Mouse (Mus musculus): Measurements from ENCODE around the gene Fiz1. TPM values are rescaled to one million over a fixed set of nuclear protein-coding genes. Genes with fewer than 3 reads are reported as not detected.
A peak's percentile ranks its signal among the peaks of the same experiment; 100 is the strongest.
"Not testable (repeated sequence)": the region's sequence is repeated elsewhere in the genome, so short reads cannot be mapped to it uniquely, and the experiment has no call there.

Gene Fiz1
- polyA plus RNA-seq, 1 experiment from 2014 or later = 33.5 TPM

- peak; percentile 94 for DNase-seq (ENCODE audit: low spot score)
These were observed 23.7 kb upstream of the Fiz1 start, which contains the start of gene Zfp784 for GRCm38 (mm10) chr7:5038109-5038732. Gene Zfp784 (minus strand): TSS chr7:5038446.

- no peak for DNase-seq (ENCODE audit: low spot score)
These were observed 23.0 kb upstream of the Fiz1 start for GRCm38 (mm10) chr7:5037467-5037866.

GRCm38 (mm10) chr7:5037026-5037425 lies 22.5 kb upstream of the Fiz1 start:
- DNase-seq (ENCODE audit: low spot score) = no peak

GRCm38 (mm10) chr7:5036136-5036535 lies 21.6 kb upstream of the Fiz1 start:
- DNase-seq (ENCODE audit: low spot score) = no peak

GRCm38 (mm10) chr7:5035628-5036027 lies 21.1 kb upstream of the Fiz1 start:
- DNase-seq (ENCODE audit: low spot score) = no peak

GRCm38 (mm10) chr7:5033818-5034217 lies 19.3 kb upstream of the Fiz1 start, which contains the start of gene 4632433K11Rik:
Gene 4632433K11Rik (plus strand): TSS chr7:5034118.
- no peak for DNase-seq (ENCODE audit: low spot score)

GRCm38 (mm10) chr7:5031496-5031895 lies 17.0 kb upstream of the Fiz1 start:
- DNase-seq (ENCODE audit: low spot score) = no peak

GRCm38 (mm10) chr7:5030554-5031275 lies 16.2 kb upstream of the Fiz1 start:
- no peak for DNase-seq (ENCODE audit: low spot score)

GRCm38 (mm10) chr7:5029946-5030345 lies 15.4 kb upstream of the Fiz1 start:
- no peak for DNase-seq (ENCODE audit: low spot score)

- DNase-seq (ENCODE audit: low spot score) = no peak
These were observed 15.0 kb upstream of the Fiz1 start for GRCm38 (mm10) chr7:5029543-5029942.

GRCm38 (mm10) chr7:5021197-5021596 lies 6.7 kb upstream of the Fiz1 start:
- DNase-seq (ENCODE audit: low spot score) = no peak

GRCm38 (mm10) chr7:5020685-5021084 lies 6.2 kb upstream of the Fiz1 start:
- no peak for DNase-seq (ENCODE audit: low spot score)

GRCm38 (mm10) chr7:5020000-5020681 lies 5.6 kb upstream of the Fiz1 start, which contains the start of the genes Zfp865 and Ccdc106:
Gene Zfp865 (plus strand): TSS chr7:5020376.
Gene Ccdc106 (plus strand): TSS chr7:5020553.
- DNase-seq (ENCODE audit: low spot score) = peak; percentile 99

- DNase-seq (ENCODE audit: low spot score) = not testable (repeated sequence)
These were observed 5.1 kb upstream of the Fiz1 start for GRCm38 (mm10) chr7:5019576-5019975.

- no peak for DNase-seq (ENCODE audit: low spot score)
These were observed 3.4 kb upstream of the Fiz1 start for GRCm38 (mm10) chr7:5017931-5018330.

GRCm38 (mm10) chr7:5017352-5017751 lies 2.9 kb upstream of the Fiz1 start:
- no peak for DNase-seq (ENCODE audit: low spot score)

GRCm38 (mm10) chr7:5016920-5017319 lies 2.4 kb upstream of the Fiz1 start:
- DNase-seq (ENCODE audit: low spot score) = no peak

- no peak for DNase-seq (ENCODE audit: low spot score)
These were observed 1.6 kb upstream of the Fiz1 start for GRCm38 (mm10) chr7:5016057-5016456.

GRCm38 (mm10) chr7:5015118-5016001 lies 863 bp upstream of the Fiz1 start, which contains the start of gene Gm44973:
Gene Gm44973 (plus strand): TSS chr7:5015496.
- peak; percentile 97 for DNase-seq (ENCODE audit: low spot score)

GRCm38 (mm10) chr7:5012681-5013513 lies 1.6 kb downstream of the Fiz1 start:
- no peak for DNase-seq (ENCODE audit: low spot score)
